9 mouse cellular contexts compared by ENCODE assay signal in genomic region chr11:44610971-44611781, GRCm38 (mm10). TPM values are rescaled to one million over a fixed set of nuclear protein-coding genes. Genes with fewer than 3 reads are reported as not detected.
A peak's percentile ranks its signal among the peaks of the same experiment; 100 is the strongest.
DNase-seq lines count a peak whose midpoint lies in the region; ATAC-seq and TF ChIP-seq lines count a peak whose summit lies in the region.
"Had no signal": no experiment of that assay in that cellular context is flagged by ENCODE, and none has a peak within 500 bp of the region (broad histone marks: within the 10 kb centered on the region; RNA-seq: fewer than 3 reads in every experiment).

No protein-coding gene starts in this region.

- no peaks in the 10 kb centered on the region for H3K36me3 ChIP-seq in forebrain, embryonic 16.5 days (ENCODE audit: control insufficient read depth, insufficient read depth)
- no peaks in the 10 kb centered on the region for H3K36me3 ChIP-seq in lung, embryonic 14.5 days (ENCODE audit: insufficient read depth)

- peak; percentile 82 for ATAC-seq in cerebellum, adult (ENCODE audit: insufficient number of reproducible peaks, low FRiP score, low TSS enrichment)
- ATAC-seq in forebrain, embryonic 16.5 days: peak; percentile 92
- ATAC-seq in lung, embryonic 14.5 days (ENCODE audit: insufficient read depth): peak; percentile 88

- DNase-seq in CD8-positive naive resting alpha-beta T cell, adult 2 months (ENCODE audit: low read depth in 2 of 2, low spot score in 2 of 2): peak; percentile 43 to 53
- DNase-seq in heart, postnatal 36 days: peak; percentile 87 to 94
- DNase-seq in layer of hippocampus, adult 8-10 months (ENCODE audit: low spot score in 2 of 2): peak; percentile 54 to 88
- peak; percentile 97 for DNase-seq in lung, embryonic 14.5 days
- peak; percentile 79 for DNase-seq in ovary, postnatal 10 days (ENCODE audit: low spot score)
- peak; percentile 75 for DNase-seq in thymus, postnatal 0 days (ENCODE audit: low spot score)

- H3K9me3 ChIP-seq in forebrain, embryonic 16.5 days (ENCODE audit: control insufficient read depth, low read length): no peaks in the 10 kb centered on the region
- H3K9me3 ChIP-seq in lung, embryonic 14.5 days (ENCODE audit: low read depth, low read length): no peaks in the 10 kb centered on the region

- H3K27me3 ChIP-seq in forebrain, embryonic 16.5 days (replicated peaks; ENCODE audit: control insufficient read depth, insufficient read depth, low read length): peaks cover 61% of the 10 kb centered on the region
- H3K27me3 ChIP-seq in lung, embryonic 14.5 days (ENCODE audit: insufficient read depth, low read length): peaks cover 40% of the 10 kb centered on the region

- WGBS in forebrain, embryonic 16.5 days: under 1% methylated on average over 45 of the region's 45 CpGs
- 1% methylated on average over 45 of the region's 45 CpGs for WGBS in lung, embryonic 14.5 days

- H3K27ac ChIP-seq in forebrain, embryonic 16.5 days (ENCODE audit: low read length): no peak overlapping the region
- H3K27ac ChIP-seq in lung, embryonic 14.5 days (ENCODE audit: low read depth): no peak overlapping the region

- H3K4me3 ChIP-seq in forebrain, embryonic 16.5 days (replicated peaks; ENCODE audit: low read length): peak overlapping the region; percentile 30
- peak overlapping the region; percentile 35 for H3K4me3 ChIP-seq in lung, embryonic 14.5 days (ENCODE audit: low read depth, low read length)
- H3K4me3 ChIP-seq: erythroblast, embryonic 14.5 days had no signal

- H3K9ac ChIP-seq in forebrain, embryonic 16.5 days (replicated peaks; ENCODE audit: low read depth, low read length): peak overlapping the region; percentile 10
- H3K9ac ChIP-seq in lung, embryonic 14.5 days: no peak overlapping the region

- H3K4me2 ChIP-seq in forebrain, embryonic 16.5 days (ENCODE audit: low read length): peak overlapping the region; percentile 66
- H3K4me2 ChIP-seq in lung, embryonic 14.5 days: peak overlapping the region; percentile 72

- H3K4me1 ChIP-seq in forebrain, embryonic 16.5 days (replicated peaks; ENCODE audit: control insufficient read depth, insufficient read depth, low read length): peaks cover 15% of the 10 kb centered on the region
- no peaks in the 10 kb centered on the region for H3K4me1 ChIP-seq in lung, embryonic 14.5 days (ENCODE audit: insufficient read depth)

- TF ChIP-seq CTCF in lung, embryonic 14.5 days (IDR thresholded peaks at IDR 0.05; ENCODE audit: low read depth): peak; percentile 96

- intact Hi-C loops in heart, postnatal 36 days (cut with DNase I): loop anchor here (1.0 to 5.0 kb wide), 4 partner anchors 397 to 1271 kb away; no protein-coding TSS in a partner anchor

RNA-seq across cellular contexts. Expression of gene Ebf1, which starts 5.9 kb away (rescaled TPM):
- polyA plus RNA-seq in forebrain, embryonic 16.5 days (2015; fragmentation: Nextera tagmentation; extraction: Ambion mirVana): 33.9 and 43.7 TPM in 2 replicates
- 10 to 100 TPM; 13.4 to 14.4 TPM for total RNA-seq in heart, postnatal 36 days (2021)
- total RNA-seq in layer of hippocampus, adult 8-10 months (2022): 1 to 10 TPM; 2.8 to 5.3 (median 3.4) TPM
- polyA plus RNA-seq in lung, embryonic 14.5 days (2014; fragmentation: Nextera tagmentation; extraction: Ambion mirVana): 10.4 and 11.6 TPM in 2 replicates
- polyA plus RNA-seq in thymus, postnatal 0 days (2015; fragmentation: Nextera tagmentation; extraction: Ambion mirVana): 3.9 and 4.1 TPM in 2 replicates
- polyA plus RNA-seq: erythroblast, embryonic 14.5 days had no signal
